ENCODE assay signal across 8 mouse cellular contexts in genomic region chr13:24604761-24605591, GRCm38 (mm10). TPM values are rescaled to one million over a fixed set of nuclear protein-coding genes. Genes with fewer than 3 reads are reported as not detected.
A peak's percentile ranks its signal among the peaks of the same experiment; 100 is the strongest.
DNase-seq lines count a peak whose midpoint lies in the region; ATAC-seq lines count a peak whose summit lies in the region.

No protein-coding gene starts in this region.

- peak; percentile 55; the same call in 1 of the 2 replicates for ATAC-seq in kidney, embryonic 16.5 days (ENCODE audit: low FRiP score, low TSS enrichment)
- ATAC-seq in embryonic facial prominence, embryonic 14.5 days (ENCODE audit: low read depth), result peak; percentile 66
- ATAC-seq in intestine, embryonic 14.5 days (replicated peaks; ENCODE audit: low FRiP score, low TSS enrichment, low read depth), result no peak

- H3K4me3 ChIP-seq in kidney, embryonic 16.5 days (ENCODE audit: low read length), result peak overlapping the region; percentile 37
- peak overlapping the region; percentile 22 for H3K4me3 ChIP-seq in embryonic facial prominence, embryonic 14.5 days (ENCODE audit: low read depth, low read length)
- peak overlapping the region; percentile 15 for H3K4me3 ChIP-seq in intestine, embryonic 14.5 days (ENCODE audit: low read depth, low read length)
- peak overlapping the region; percentile 49 for H3K4me3 ChIP-seq in midbrain, embryonic 10.5 days

- peaks cover 28% of the 10 kb centered on the region for H3K4me1 ChIP-seq in kidney, embryonic 16.5 days (ENCODE audit: insufficient read depth, low read length)
- H3K4me1 ChIP-seq in embryonic facial prominence, embryonic 14.5 days (ENCODE audit: control insufficient read depth, insufficient read depth, low read length), result peaks cover 10% of the 10 kb centered on the region
- peaks cover 13% of the 10 kb centered on the region; the same call in 1 of the 2 replicates for H3K4me1 ChIP-seq in intestine, embryonic 14.5 days (replicated peaks; ENCODE audit: control insufficient read depth, insufficient read depth, low read length)
- H3K4me1 ChIP-seq in midbrain, embryonic 10.5 days, result peaks cover 51% of the 10 kb centered on the region

- peak overlapping the region; percentile 46; the same call in 1 of the 2 replicates for H3K27ac ChIP-seq in kidney, embryonic 16.5 days (ENCODE audit: low read length)
- no peak overlapping the region for H3K27ac ChIP-seq in embryonic facial prominence, embryonic 14.5 days (replicated peaks; ENCODE audit: low read depth, low read length)
- no peak overlapping the region for H3K27ac ChIP-seq in intestine, embryonic 14.5 days (ENCODE audit: low read depth)
- peak overlapping the region; percentile 89 for H3K27ac ChIP-seq in midbrain, embryonic 10.5 days (replicated peaks)

- no peak for DNase-seq in kidney, adult 18-20 months
- peak; percentile 61 for DNase-seq in embryonic facial prominence, embryonic 14.5 days (ENCODE audit: low spot score)
- no peak for DNase-seq in intestine, embryonic 14.5 days (ENCODE audit: low spot score)
- peak; percentile 72 for DNase-seq in midbrain, embryonic 10.5 days (ENCODE audit: low spot score)
- peak; percentile 95 for DNase-seq in splenic B cell, adult 2 months (ENCODE audit: low read depth, low spot score)
- no peak for DNase-seq in adrenal gland, postnatal 36 days
- DNase-seq in urinary bladder, postnatal 25 days (ENCODE audit: low spot score), result no peak

- H3K36me3 ChIP-seq in kidney, embryonic 16.5 days (ENCODE audit: insufficient read depth, low read length), result no peaks in the 10 kb centered on the region
- H3K36me3 ChIP-seq in embryonic facial prominence, embryonic 14.5 days (ENCODE audit: control insufficient read depth, insufficient read depth, low read length), result no peaks in the 10 kb centered on the region
- H3K36me3 ChIP-seq in intestine, embryonic 14.5 days (ENCODE audit: control insufficient read depth, insufficient read depth, low read length), result no peaks in the 10 kb centered on the region
- no peaks in the 10 kb centered on the region for H3K36me3 ChIP-seq in midbrain, embryonic 10.5 days
- no peaks in the 10 kb centered on the region; the same call in 1 of the 2 replicates for H3K36me3 ChIP-seq in splenic B cell, adult 2 months (ENCODE audit: control insufficient read depth, insufficient read depth, low read length, poor library complexity, severe bottlenecking)

- peak overlapping the region; percentile 51 for H3K9ac ChIP-seq in kidney, embryonic 16.5 days (replicated peaks; ENCODE audit: low read length)
- H3K9ac ChIP-seq in embryonic facial prominence, embryonic 14.5 days (ENCODE audit: low read depth, low read length), result peak overlapping the region; percentile 28; the same call in 1 of the 2 replicates
- no peak overlapping the region for H3K9ac ChIP-seq in intestine, embryonic 14.5 days (ENCODE audit: low read length)

- no peaks in the 10 kb centered on the region for H3K27me3 ChIP-seq in kidney, embryonic 16.5 days (ENCODE audit: insufficient read depth, low read length)
- H3K27me3 ChIP-seq in embryonic facial prominence, embryonic 14.5 days (replicated peaks; ENCODE audit: control insufficient read depth, insufficient read depth, low read length), result no peaks in the 10 kb centered on the region
- H3K27me3 ChIP-seq in intestine, embryonic 14.5 days (replicated peaks; ENCODE audit: control insufficient read depth, insufficient read depth, low read length), result no peaks in the 10 kb centered on the region
- peaks cover 17% of the 10 kb centered on the region for H3K27me3 ChIP-seq in midbrain, embryonic 10.5 days (ENCODE audit: low read depth, poor library complexity, severe bottlenecking)
- no peaks in the 10 kb centered on the region for H3K27me3 ChIP-seq in splenic B cell, adult 2 months (ENCODE audit: control insufficient read depth, insufficient read depth, low read length, poor library complexity, severe bottlenecking)

- WGBS in kidney, embryonic 16.5 days, result 3% methylated on average over 20 of the region's 20 CpGs
- 4% methylated on average over 19 of the region's 20 CpGs for WGBS in embryonic facial prominence, embryonic 14.5 days
- WGBS in intestine, embryonic 14.5 days, result 14% methylated on average over 20 of the region's 20 CpGs
- WGBS in midbrain, embryonic 10.5 days, result under 1% methylated on average over 20 of the region's 20 CpGs

- no peaks in the 10 kb centered on the region for H3K9me3 ChIP-seq in kidney, embryonic 16.5 days (ENCODE audit: low read length)
- no peaks in the 10 kb centered on the region for H3K9me3 ChIP-seq in embryonic facial prominence, embryonic 14.5 days (ENCODE audit: control insufficient read depth, low read length)
- no peaks in the 10 kb centered on the region for H3K9me3 ChIP-seq in intestine, embryonic 14.5 days (ENCODE audit: control insufficient read depth, low read length)
- H3K9me3 ChIP-seq in midbrain, embryonic 10.5 days (replicated peaks), result no peaks in the 10 kb centered on the region

- H3K4me2 ChIP-seq in kidney, embryonic 16.5 days (replicated peaks; ENCODE audit: low read depth, low read length), result peak overlapping the region; percentile 58
- peak overlapping the region; percentile 49 for H3K4me2 ChIP-seq in embryonic facial prominence, embryonic 14.5 days (ENCODE audit: low read depth, low read length)
- H3K4me2 ChIP-seq in intestine, embryonic 14.5 days (ENCODE audit: low read length), result peak overlapping the region; percentile 44

RNA-seq across cellular contexts. Expression of gene Ripor2, which starts 23.0 kb away (rescaled TPM):
- 2.1 and 2.7 TPM in 2 replicates for polyA plus RNA-seq in kidney, embryonic 16.5 days (2015; fragmentation: Nextera tagmentation; extraction: Ambion mirVana)
- polyA plus RNA-seq in embryonic facial prominence, embryonic 14.5 days (2014; fragmentation: Nextera tagmentation; extraction: Ambion mirVana), result 6.5 and 7.0 TPM in 2 replicates
- polyA plus RNA-seq in intestine, embryonic 14.5 days (2014; fragmentation: Nextera tagmentation; extraction: Ambion mirVana), result 1.7 and 2.3 TPM in 2 replicates
- polyA plus RNA-seq in midbrain, embryonic 10.5 days (2016; fragmentation: Nextera tagmentation; extraction: Ambion mirVana), result 3.5 and 6.6 TPM in 2 replicates
- 1 to 10 TPM; 2.6 to 4.2 TPM for total RNA-seq in adrenal gland, postnatal 36 days (2021)

Comparison
In these comparisons a context has a peak if more than half of its experiments do, and no peak if none do; other contexts are left out.
1. H3K27ac ChIP-seq: peak in kidney, embryonic 16.5 days (single experiment) and midbrain, embryonic 10.5 days (single experiment); none in embryonic facial prominence, embryonic 14.5 days (single experiment) and intestine, embryonic 14.5 days (single experiment).
2. DNase-seq: peak in embryonic facial prominence, embryonic 14.5 days (single experiment), midbrain, embryonic 10.5 days (single experiment) and splenic B cell, adult 2 months (single experiment); none in kidney, adult 18-20 months (single experiment), intestine, embryonic 14.5 days (single experiment), adrenal gland, postnatal 36 days (0 of 2) and urinary bladder, postnatal 25 days (single experiment).
3. Peak in every context shown above with its lines, with median percentiles within 50 percentile points of each other: H3K4me2 ChIP-seq and H3K4me3 ChIP-seq.